Mouse (Mus musculus): ENCODE results near the gene Dchs1. TPM values are rescaled to one million over a fixed set of nuclear protein-coding genes. Genes with fewer than 3 reads are reported as not detected.

The Dchs1 gene
- polyA plus RNA-seq, 1 experiment: 6.7 TPM

- peak; percentile 99 for DNase-seq (ENCODE audit: low read depth in 1 of 2, low spot score in 2 of 2)
- Histone ChIP-seq H3K36me3 (ENCODE audit: control insufficient read depth, insufficient read depth, low read length) (peaks cover 3% of the 10 kb centered on the region; the same call in 1 of the 2 replicates), H3K4me1 (ENCODE audit: control insufficient read depth, insufficient read depth, insufficient read length) (no peaks in the 10 kb centered on the region; the same call in 1 of the 2 replicates), H3K27me3 (ENCODE audit: control insufficient read depth, insufficient read depth, low read length) (no peaks in the 10 kb centered on the region), H3K27ac (ENCODE audit: insufficient read depth, low read length) (peak within 1 kb of the TSS; percentile 91), H3K4me3 (ENCODE audit: extremely low read depth, insufficient read depth, insufficient read length) (peak within 1 kb of the TSS; percentile 96)
- peak; percentile 91 for TF ChIP-seq CTCF (IDR thresholded peaks at IDR 0.05; ENCODE audit: extremely low read depth, insufficient read depth, insufficient read length, insufficient replicate concordance)
- peak; percentile 83 for TF ChIP-seq POLR2A (IDR thresholded peaks at IDR 0.05; ENCODE audit: low read depth, low read length)
- WGBS: under 1% methylated on average over 52 of the region's 52 CpGs
These were observed 23.5 kb upstream of the Dchs1 start, which contains the start of gene Mrpl17 for GRCm38 (mm10) chr7:105810877-105811489. Mrpl17 (minus strand) TSS chr7:105811099.

DNA sequence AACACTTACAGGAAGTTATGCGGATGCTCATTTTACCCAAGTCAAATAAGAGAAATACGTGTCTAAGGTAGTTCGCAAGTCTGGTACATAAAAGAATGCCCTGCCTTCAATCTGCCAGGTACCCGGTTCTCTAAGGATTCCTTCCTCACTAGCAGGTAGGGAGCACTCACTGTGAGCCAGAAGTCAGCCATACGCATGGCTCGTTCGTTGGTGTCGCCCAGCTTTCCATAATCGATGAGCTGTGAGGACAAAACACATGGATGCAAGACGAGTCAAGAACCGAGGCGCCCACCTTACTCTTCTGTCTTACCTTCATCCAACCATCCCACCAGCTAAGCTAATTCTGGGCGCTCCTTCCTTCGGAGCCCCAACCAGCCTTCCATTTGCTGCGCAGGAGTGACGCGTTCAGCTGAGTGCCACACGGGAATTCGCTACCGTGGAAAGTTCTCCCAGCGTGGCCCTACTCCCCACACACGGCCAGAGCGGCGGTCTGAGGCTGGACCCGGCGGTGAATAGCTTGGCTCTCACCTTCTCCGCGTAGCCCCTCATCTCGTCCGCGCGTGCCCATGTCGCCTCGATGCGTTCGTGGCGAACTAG, 22.9 kb upstream of the Dchs1 start:
- Histone ChIP-seq H3K36me3 (ENCODE audit: control insufficient read depth, insufficient read depth, low read length) (peaks cover 3% of the 10 kb centered on the region; the same call in 1 of the 2 replicates), H3K4me3 (ENCODE audit: extremely low read depth, insufficient read depth, insufficient read length) (peak overlapping the region; percentile 96), H3K27ac (ENCODE audit: insufficient read depth, low read length) (peak overlapping the region; percentile 91), H3K4me1 (ENCODE audit: control insufficient read depth, insufficient read depth, insufficient read length) (no peaks in the 10 kb centered on the region; the same call in 1 of the 2 replicates), H3K27me3 (ENCODE audit: control insufficient read depth, insufficient read depth, low read length) (no peaks in the 10 kb centered on the region)
- no peak for TF ChIP-seq POLR2A (IDR thresholded peaks at IDR 0.05; ENCODE audit: low read depth, low read length)
- TF ChIP-seq CTCF (IDR thresholded peaks at IDR 0.05; ENCODE audit: extremely low read depth, insufficient read depth, insufficient read length, insufficient replicate concordance): no peak
- DNase-seq (ENCODE audit: low read depth in 1 of 2, low spot score in 2 of 2): peak in 1 of 2 experiments; percentile 12
- WGBS: 2% methylated on average over 37 of the region's 37 CpGs

DNA sequence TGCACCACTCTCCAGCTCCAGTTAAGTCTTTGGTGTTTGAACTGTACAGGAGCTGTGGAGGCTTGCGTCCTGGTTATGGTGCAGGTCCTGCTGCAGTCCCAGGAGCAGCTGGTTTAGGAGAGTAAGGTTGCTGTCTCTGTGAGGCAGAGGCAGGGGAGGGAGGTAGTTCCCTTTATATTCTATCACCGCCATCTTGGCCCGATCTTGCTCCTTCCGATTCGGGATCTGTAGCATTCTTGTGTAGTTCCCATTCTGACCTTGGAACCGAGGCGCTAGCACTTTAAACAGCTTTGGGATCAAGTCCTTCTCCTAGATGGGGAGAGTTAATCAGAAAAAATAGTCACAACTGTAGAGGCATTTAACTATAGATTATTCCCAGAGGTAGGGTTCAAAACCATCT, 22.4 kb upstream of the Dchs1 start:
- Histone ChIP-seq H3K36me3 (ENCODE audit: control insufficient read depth, insufficient read depth, low read length) (peaks cover 3% of the 10 kb centered on the region; the same call in 1 of the 2 replicates), H3K27ac (ENCODE audit: insufficient read depth, low read length) (no peak overlapping the region), H3K4me1 (ENCODE audit: control insufficient read depth, insufficient read depth, insufficient read length) (no peaks in the 10 kb centered on the region; the same call in 1 of the 2 replicates), H3K27me3 (ENCODE audit: control insufficient read depth, insufficient read depth, low read length) (no peaks in the 10 kb centered on the region), H3K4me3 (ENCODE audit: extremely low read depth, insufficient read depth, insufficient read length) (no peak overlapping the region)
- WGBS: 75% methylated on average over 7 of the region's 7 CpGs
- TF ChIP-seq CTCF (IDR thresholded peaks at IDR 0.05; ENCODE audit: extremely low read depth, insufficient read depth, insufficient read length, insufficient replicate concordance): no peak
- no peak for TF ChIP-seq POLR2A (IDR thresholded peaks at IDR 0.05; ENCODE audit: low read depth, low read length)
- DNase-seq (ENCODE audit: low read depth in 1 of 2, low spot score in 2 of 2): no peak

DNA sequence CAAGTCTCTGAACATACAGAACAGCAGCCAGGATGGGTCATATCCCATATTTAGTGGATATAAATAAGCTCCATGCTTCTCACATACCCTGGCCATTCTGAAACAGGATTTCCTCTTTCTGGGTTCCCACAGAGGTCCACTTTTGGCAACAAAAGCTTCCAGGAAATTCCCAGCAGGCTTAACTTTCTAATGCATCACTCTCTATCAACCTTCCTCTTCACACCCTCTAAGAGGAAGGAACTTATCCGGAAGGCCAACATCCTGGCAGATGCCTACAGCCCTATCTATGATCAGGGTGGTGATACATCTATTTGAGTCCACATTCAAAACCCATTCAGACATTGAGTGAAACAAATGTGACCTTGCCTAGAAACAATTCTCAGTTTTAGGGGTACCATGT, 20.9 kb upstream of the Dchs1 start:
- H3K27ac ChIP-seq (ENCODE audit: insufficient read depth, low read length): no peak overlapping the region
- H3K36me3 ChIP-seq (ENCODE audit: control insufficient read depth, insufficient read depth, low read length): peaks cover 3% of the 10 kb centered on the region; the same call in 1 of the 2 replicates
- no peak for DNase-seq (ENCODE audit: low read depth in 1 of 2, low spot score in 2 of 2)
- 68% methylated on average over 1 of the region's 1 CpGs for WGBS
- no peaks in the 10 kb centered on the region for H3K27me3 ChIP-seq (ENCODE audit: control insufficient read depth, insufficient read depth, low read length)
- no peak for TF ChIP-seq CTCF (IDR thresholded peaks at IDR 0.05; ENCODE audit: extremely low read depth, insufficient read depth, insufficient read length, insufficient replicate concordance)
- TF ChIP-seq POLR2A (IDR thresholded peaks at IDR 0.05; ENCODE audit: low read depth, low read length): no peak
- H3K4me1 ChIP-seq (ENCODE audit: control insufficient read depth, insufficient read depth, insufficient read length): no peaks in the 10 kb centered on the region; the same call in 1 of the 2 replicates
- no peak overlapping the region for H3K4me3 ChIP-seq (ENCODE audit: extremely low read depth, insufficient read depth, insufficient read length)

GRCm38 (mm10) chr7:105806716-105807115, 19.3 kb upstream of the Dchs1 start:
- Histone ChIP-seq H3K4me3 (ENCODE audit: extremely low read depth, insufficient read depth, insufficient read length) (no peak overlapping the region), H3K4me1 (ENCODE audit: control insufficient read depth, insufficient read depth, insufficient read length) (no peaks in the 10 kb centered on the region; the same call in 1 of the 2 replicates), H3K36me3 (ENCODE audit: control insufficient read depth, insufficient read depth, low read length) (peaks cover 3% of the 10 kb centered on the region; the same call in 1 of the 2 replicates), H3K27ac (ENCODE audit: insufficient read depth, low read length) (no peak overlapping the region), H3K27me3 (ENCODE audit: control insufficient read depth, insufficient read depth, low read length) (no peaks in the 10 kb centered on the region)
- WGBS: 81% methylated on average over 2 of the region's 2 CpGs
- DNase-seq (ENCODE audit: low read depth in 1 of 2, low spot score in 2 of 2): no peak
- TF ChIP-seq CTCF (IDR thresholded peaks at IDR 0.05; ENCODE audit: extremely low read depth, insufficient read depth, insufficient read length, insufficient replicate concordance) (no peak), POLR2A (IDR thresholded peaks at IDR 0.05; ENCODE audit: low read depth, low read length) (no peak)

- no peak for DNase-seq (ENCODE audit: low read depth in 1 of 2, low spot score in 2 of 2)
These were observed 18.7 kb upstream of the Dchs1 start for GRCm38 (mm10) chr7:105806125-105806524.

More at GRCm38 (mm10) chr7:105806125-105806524, 18.7 kb upstream of the Dchs1 start:
- 88% methylated on average over 5 of the region's 5 CpGs for WGBS
- Histone ChIP-seq H3K4me3 (ENCODE audit: extremely low read depth, insufficient read depth, insufficient read length) (no peak overlapping the region), H3K36me3 (ENCODE audit: control insufficient read depth, insufficient read depth, low read length) (peaks cover 3% of the 10 kb centered on the region; the same call in 1 of the 2 replicates), H3K27me3 (ENCODE audit: control insufficient read depth, insufficient read depth, low read length) (no peaks in the 10 kb centered on the region), H3K27ac (ENCODE audit: insufficient read depth, low read length) (no peak overlapping the region), H3K4me1 (ENCODE audit: control insufficient read depth, insufficient read depth, insufficient read length) (no peaks in the 10 kb centered on the region; the same call in 1 of the 2 replicates)
- TF ChIP-seq POLR2A (IDR thresholded peaks at IDR 0.05; ENCODE audit: low read depth, low read length) (no peak), CTCF (IDR thresholded peaks at IDR 0.05; ENCODE audit: extremely low read depth, insufficient read depth, insufficient read length, insufficient replicate concordance) (no peak)

All from spleen, adult 2 months (tissue).